ENCODE assay signal across 24 mouse cellular contexts in genomic region chr12:26376541-26377323, GRCm38 (mm10). TPM values are rescaled to one million over a fixed set of nuclear protein-coding genes. Genes with fewer than 3 reads are reported as not detected.
DNase-seq lines count a peak whose midpoint lies in the region; ATAC-seq and TF ChIP-seq lines count a peak whose summit lies in the region.
"Had no signal": no experiment of that assay in that cellular context is flagged by ENCODE, and none has a peak within 500 bp of the region (broad histone marks: within the 10 kb centered on the region; RNA-seq: fewer than 3 reads in every experiment).

No protein-coding gene starts in this region.

- H3K9me3 ChIP-seq in lung, embryonic 14.5 days (ENCODE audit: low read depth, low read length) = no peaks in the 10 kb centered on the region
- no peaks in the 10 kb centered on the region for H3K9me3 ChIP-seq in stomach, embryonic 16.5 days (replicated peaks; ENCODE audit: control insufficient read depth, low read length)
- no peaks in the 10 kb centered on the region for H3K9me3 ChIP-seq in stomach, postnatal 0 days (ENCODE audit: control insufficient read depth, low read length)
- H3K9me3 ChIP-seq in intestine, embryonic 16.5 days (ENCODE audit: control insufficient read depth, low read length) = no peaks in the 10 kb centered on the region
- H3K9me3 ChIP-seq: embryonic facial prominence, embryonic 12.5 days; embryonic facial prominence, embryonic 15.5 days; hindbrain, embryonic 12.5 days; hindbrain, embryonic 15.5 days had no signal

- peak; percentile 48; the same call in 1 of the 2 replicates for ATAC-seq in lung, embryonic 14.5 days (ENCODE audit: insufficient read depth)
- ATAC-seq in stomach, embryonic 16.5 days (ENCODE audit: insufficient read depth, low FRiP score) = no peak
- no peak for ATAC-seq in stomach, postnatal 0 days (ENCODE audit: low FRiP score, low TSS enrichment)
- 0 out of 2 replicates have a peak, but pooled peaks have one; percentile 33 for ATAC-seq in intestine, embryonic 16.5 days
- ATAC-seq: CD4-positive, CD25-positive, alpha-beta regulatory T cell, adult 4 months; forebrain, embryonic 14.5 days had no signal

- TF ChIP-seq EP300 in stomach, postnatal 0 days (optimal IDR thresholded peaks at IDR 0.05) = no peak

- H3K4me2 ChIP-seq in lung, embryonic 14.5 days = no peak overlapping the region
- no peak overlapping the region for H3K4me2 ChIP-seq in stomach, embryonic 16.5 days (ENCODE audit: low read depth, low read length)
- H3K4me2 ChIP-seq in stomach, postnatal 0 days (replicated peaks; ENCODE audit: low read depth) = no peak overlapping the region
- no peak overlapping the region for H3K4me2 ChIP-seq in intestine, embryonic 16.5 days (ENCODE audit: low read depth, low read length)
- H3K4me2 ChIP-seq: embryonic facial prominence, embryonic 12.5 days; embryonic facial prominence, embryonic 15.5 days; heart, embryonic 11.5 days; hindbrain, embryonic 12.5 days; hindbrain, embryonic 15.5 days had no signal

- peak; percentile 70 for DNase-seq in lung, embryonic 14.5 days
- no peak for DNase-seq in lung, postnatal 25 days (ENCODE audit: low spot score)
- no peak for DNase-seq in stomach, postnatal 0 days (ENCODE audit: low spot score)
- no peak for DNase-seq in ovary, postnatal 14 days (ENCODE audit: low spot score)
- no peak for DNase-seq in cerebellum, adult 9-11 months
- DNase-seq: adrenal gland, adult 2 months; adrenal gland, postnatal 14 days; cerebellum, adult 18-20 months; cerebellum, adult 9-10 months; cerebellum, postnatal 25 days; gastrocnemius, adult 2 months; gastrocnemius, postnatal 14 days; heart, adult 11 months had no signal

- peaks cover 7% of the 10 kb centered on the region; the same call in 1 of the 2 replicates for H3K4me1 ChIP-seq in lung, embryonic 14.5 days (ENCODE audit: insufficient read depth)
- H3K4me1 ChIP-seq in stomach, embryonic 16.5 days (ENCODE audit: control insufficient read depth, insufficient read depth, low read length) = no peaks in the 10 kb centered on the region
- H3K4me1 ChIP-seq in stomach, postnatal 0 days (replicated peaks; ENCODE audit: control insufficient read depth, insufficient read depth) = no peaks in the 10 kb centered on the region
- H3K4me1 ChIP-seq in intestine, embryonic 16.5 days (ENCODE audit: control insufficient read depth, insufficient read depth, low read length) = no peaks in the 10 kb centered on the region
- H3K4me1 ChIP-seq: hindbrain, embryonic 12.5 days; hindbrain, embryonic 15.5 days had no signal

- no peak for TF ChIP-seq CTCF in lung, embryonic 14.5 days (IDR thresholded peaks at IDR 0.05; ENCODE audit: low read depth)
- no peak for TF ChIP-seq CTCF in stomach, postnatal 0 days (IDR thresholded peaks at IDR 0.05; ENCODE audit: low read depth)

- H3K9ac ChIP-seq in lung, embryonic 14.5 days = no peak overlapping the region
- no peak overlapping the region for H3K9ac ChIP-seq in stomach, embryonic 16.5 days (ENCODE audit: low read length)
- no peak overlapping the region for H3K9ac ChIP-seq in stomach, postnatal 0 days (ENCODE audit: low read length)
- H3K9ac ChIP-seq in intestine, embryonic 16.5 days (ENCODE audit: low read depth, low read length) = no peak overlapping the region
- H3K9ac ChIP-seq: embryonic facial prominence, embryonic 12.5 days; embryonic facial prominence, embryonic 15.5 days; forebrain, postnatal 0 days; hindbrain, embryonic 12.5 days; hindbrain, embryonic 15.5 days had no signal

- peaks cover 10% of the 10 kb centered on the region for H3K36me3 ChIP-seq in lung, embryonic 14.5 days (ENCODE audit: insufficient read depth)
- no peaks in the 10 kb centered on the region for H3K36me3 ChIP-seq in stomach, embryonic 16.5 days (ENCODE audit: control insufficient read depth, insufficient read depth, low read length)
- no peaks in the 10 kb centered on the region for H3K36me3 ChIP-seq in stomach, postnatal 0 days (ENCODE audit: control insufficient read depth, insufficient read depth, low read length)
- H3K36me3 ChIP-seq in intestine, embryonic 16.5 days (ENCODE audit: control insufficient read depth, insufficient read depth, low read length) = no peaks in the 10 kb centered on the region
- H3K36me3 ChIP-seq: embryonic facial prominence, embryonic 15.5 days had no signal

- no peak overlapping the region for H3K4me3 ChIP-seq in lung, embryonic 14.5 days (ENCODE audit: low read depth, low read length)
- no peak overlapping the region for H3K4me3 ChIP-seq in stomach, embryonic 16.5 days (replicated peaks; ENCODE audit: low read length)
- H3K4me3 ChIP-seq in stomach, postnatal 0 days (ENCODE audit: low read depth, low read length) = no peak overlapping the region
- H3K4me3 ChIP-seq in intestine, embryonic 16.5 days (ENCODE audit: low read length) = no peak overlapping the region
- H3K4me3 ChIP-seq: embryonic facial prominence, embryonic 12.5 days; embryonic facial prominence, embryonic 15.5 days; gastrocnemius, adult 2 months; hindbrain, embryonic 12.5 days; hindbrain, embryonic 15.5 days had no signal

- 58% methylated on average over 8 of the region's 8 CpGs for WGBS in lung, embryonic 14.5 days
- WGBS in stomach, embryonic 16.5 days = 66% methylated on average over 8 of the region's 8 CpGs
- WGBS in stomach, postnatal 0 days = 70% methylated on average over 8 of the region's 8 CpGs
- WGBS in intestine, embryonic 16.5 days = 73% methylated on average over 8 of the region's 8 CpGs

- H3K27me3 ChIP-seq in lung, embryonic 14.5 days (ENCODE audit: insufficient read depth, low read length) = no peaks in the 10 kb centered on the region
- no peaks in the 10 kb centered on the region for H3K27me3 ChIP-seq in stomach, embryonic 16.5 days (ENCODE audit: control insufficient read depth, insufficient read depth, low read length)
- no peaks in the 10 kb centered on the region for H3K27me3 ChIP-seq in stomach, postnatal 0 days (ENCODE audit: control insufficient read depth, insufficient read depth, low read length)
- H3K27me3 ChIP-seq in intestine, embryonic 16.5 days (replicated peaks; ENCODE audit: control insufficient read depth, insufficient read depth, low read length) = no peaks in the 10 kb centered on the region
- H3K27me3 ChIP-seq: embryonic facial prominence, embryonic 12.5 days; embryonic facial prominence, embryonic 15.5 days; hindbrain, embryonic 12.5 days; hindbrain, embryonic 15.5 days had no signal

- H3K27ac ChIP-seq in lung, embryonic 14.5 days (ENCODE audit: low read depth) = no peak overlapping the region
- peak overlapping the region; percentile 43; the same call in 1 of the 2 replicates for H3K27ac ChIP-seq in stomach, embryonic 16.5 days (ENCODE audit: low read length)
- H3K27ac ChIP-seq in stomach, postnatal 0 days (replicated peaks) = no peak overlapping the region
- H3K27ac ChIP-seq in intestine, embryonic 16.5 days (ENCODE audit: low read length) = no peak overlapping the region
- H3K27ac ChIP-seq: embryonic facial prominence, embryonic 12.5 days; embryonic facial prominence, embryonic 15.5 days; gastrocnemius, adult 2 months; hindbrain, embryonic 12.5 days; hindbrain, embryonic 15.5 days had no signal

RNA-seq across cellular contexts. Expression of gene Rnf144a, which starts 38.3 kb away (rescaled TPM):
- 45.6 and 46.9 TPM in 2 replicates for polyA plus RNA-seq in lung, embryonic 14.5 days (2014; fragmentation: Nextera tagmentation; extraction: Ambion mirVana)
- polyA plus RNA-seq in stomach, embryonic 16.5 days (2015; fragmentation: Nextera tagmentation; extraction: Ambion mirVana) = 18.3 and 19.6 TPM in 2 replicates
- polyA plus RNA-seq in stomach, postnatal 0 days (2015; fragmentation: Nextera tagmentation; extraction: Ambion mirVana) = 5.0 and 5.9 TPM in 2 replicates
- polyA plus RNA-seq in intestine, embryonic 16.5 days (2015; fragmentation: Nextera tagmentation; extraction: Ambion mirVana) = 13.7 and 13.8 TPM in 2 replicates
- polyA plus RNA-seq: C2C12 had no signal

Comparison
In these comparisons a context has a peak if more than half of its experiments do, and no peak if none do; other contexts are left out.
1. ATAC-seq: peak in lung, embryonic 14.5 days (single experiment) and intestine, embryonic 16.5 days (single experiment); none in stomach, embryonic 16.5 days (single experiment) and stomach, postnatal 0 days (single experiment).